Mouse (Mus musculus) gastrocnemius, adult 18-20 months (tissue): ENCODE measurements around the gene Egfl6. TPM values are rescaled to one million over a fixed set of nuclear protein-coding genes. Genes with fewer than 3 reads are reported as not detected.

Experiments used
- DNase-seq: peaks from one replicate; pipeline ENCODE4 v3.0.0; 2021; ENCODE audit warnings: low spot score
- long read RNA-seq, 2 experiments: library from polyadenylated mRNA; stranded (forward); transcript quantifications; one replicate each; pipeline ENCODE4 v2.0.0; 2021
- total RNA-seq, 2 experiments: library from RNA; stranded (reverse); gene quantifications; 2 replicates each; pipeline ENCODE4 v1.2.3; 2021

Egfl6 gene
- total RNA-seq = under 1 TPM; 0.11 to 0.38 TPM
- long read RNA-seq, experiment 1 = 0 reads
- long read RNA-seq, experiment 2 = 0 reads

- no peak for DNase-seq
Observed at GRCm38 (mm10) chrX:166584947-166585824, at the start of gene Egfl6. Gene Egfl6, minus strand, starts transcription at chrX:166585720.

GRCm38 (mm10) chrX:166626866-166627570 is 41.5 kb upstream of the Egfl6 start:
- DNase-seq = peak; percentile 1

- no peak for DNase-seq
Observed at GRCm38 (mm10) chrX:166626174-166626573, 40.7 kb upstream of the Egfl6 start.

- no peak for DNase-seq
Observed at GRCm38 (mm10) chrX:166623176-166623575, 37.7 kb upstream of the Egfl6 start.

DNA sequence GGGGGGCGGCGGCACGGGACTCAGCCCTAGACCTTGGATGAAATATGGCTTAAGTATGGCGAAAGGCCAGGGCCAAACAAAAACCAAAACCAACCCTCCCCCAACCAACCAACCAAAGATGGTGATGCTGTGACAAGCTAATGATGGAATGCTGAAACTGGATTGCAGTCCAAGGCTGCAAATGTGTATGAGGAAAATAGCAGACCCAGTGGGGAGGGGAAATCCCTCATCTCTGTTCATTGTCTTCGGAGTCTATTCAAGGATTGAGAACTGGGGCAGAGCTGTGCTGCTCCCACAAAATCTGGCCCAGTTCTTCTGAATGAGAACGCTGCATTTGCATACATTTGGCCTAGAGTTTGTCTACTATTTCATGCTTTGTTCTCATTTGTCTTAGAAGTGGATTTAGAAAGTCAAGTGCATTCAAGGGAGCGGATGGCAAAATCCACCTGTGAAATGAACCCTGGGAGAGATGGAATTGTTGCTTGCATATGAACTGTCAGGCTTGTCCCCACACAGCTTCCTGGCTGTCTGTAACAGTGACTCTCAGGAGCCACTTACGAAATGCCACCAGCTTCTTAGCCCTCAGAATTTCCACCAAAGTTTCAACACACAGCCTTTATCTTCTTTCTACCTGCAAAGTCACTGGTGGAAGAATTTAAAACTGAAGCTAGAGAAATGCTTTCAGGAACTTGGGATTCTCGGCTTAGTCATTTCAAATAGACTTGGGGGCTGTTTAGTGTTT is 36.2 kb upstream of the Egfl6 start:
- no peak for DNase-seq

GRCm38 (mm10) chrX:166620900-166621299 is 35.4 kb upstream of the Egfl6 start:
- no peak for DNase-seq

DNA sequence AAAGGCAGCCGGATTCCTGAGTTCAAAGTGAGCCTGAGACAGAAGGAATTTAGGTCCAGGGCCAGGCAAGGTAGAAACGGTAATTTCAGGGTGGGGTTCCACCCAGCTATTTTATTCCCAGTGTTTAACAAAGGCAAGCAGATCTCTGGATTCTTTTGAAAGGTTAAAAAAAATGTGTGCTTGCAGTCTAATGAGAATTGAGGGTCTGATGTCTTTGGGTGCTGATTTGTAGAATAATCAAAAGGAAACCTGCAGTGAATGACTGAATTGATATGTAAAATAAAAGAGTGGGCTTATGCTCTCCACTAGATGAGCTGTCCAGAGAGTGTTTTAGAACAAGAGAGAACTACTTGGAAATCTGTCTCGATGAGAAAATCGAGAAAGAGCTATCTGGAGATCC is 33.6 kb upstream of the Egfl6 start:
- no peak for DNase-seq

GRCm38 (mm10) chrX:166615191-166615590 is 29.7 kb upstream of the Egfl6 start:
- no peak for DNase-seq

DNA sequence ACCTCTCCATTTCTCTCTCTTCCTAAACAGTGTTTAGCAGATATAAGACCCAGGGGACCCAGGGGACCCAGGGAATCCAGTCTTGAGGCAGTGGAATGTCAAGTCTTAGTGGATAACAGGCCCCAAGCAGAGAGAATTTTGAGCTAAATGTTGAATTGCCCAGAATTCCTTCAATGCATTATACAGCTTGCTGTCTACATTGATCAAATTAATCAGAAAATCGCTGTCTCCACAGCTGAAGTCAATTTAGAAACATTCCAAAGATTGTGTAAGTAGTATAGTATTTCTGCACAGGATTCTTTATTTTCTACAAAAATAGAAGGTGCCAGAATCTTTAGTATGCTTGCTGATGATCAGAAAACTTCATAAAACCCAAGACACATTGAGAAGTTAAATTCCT is 9.4 kb downstream of the Egfl6 start:
- DNase-seq = no peak

DNA sequence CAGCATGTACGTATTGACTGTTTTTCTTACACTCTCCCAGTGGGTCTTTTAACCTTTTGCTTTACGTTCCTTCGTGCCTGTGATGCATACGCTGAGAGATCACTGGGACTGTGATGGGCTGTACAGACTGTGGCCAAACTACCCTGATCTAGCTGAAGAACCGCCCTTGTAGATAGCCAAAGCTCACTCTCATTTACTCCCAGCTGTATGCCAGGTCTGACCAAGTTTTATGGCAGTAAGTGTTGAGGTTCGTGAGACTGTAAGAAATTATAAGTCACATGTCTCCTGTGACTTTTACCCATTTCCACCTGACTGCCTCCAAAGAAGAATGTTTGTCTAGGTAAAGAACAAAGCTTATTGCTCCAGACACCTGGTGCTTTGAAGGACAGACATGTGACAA is 19.5 kb downstream of the Egfl6 start:
- DNase-seq = no peak

GRCm38 (mm10) chrX:166565401-166565800 is 20.1 kb downstream of the Egfl6 start:
- DNase-seq = no peak

- DNase-seq = no peak
Observed at GRCm38 (mm10) chrX:166564900-166565299, 20.6 kb downstream of the Egfl6 start.

DNA sequence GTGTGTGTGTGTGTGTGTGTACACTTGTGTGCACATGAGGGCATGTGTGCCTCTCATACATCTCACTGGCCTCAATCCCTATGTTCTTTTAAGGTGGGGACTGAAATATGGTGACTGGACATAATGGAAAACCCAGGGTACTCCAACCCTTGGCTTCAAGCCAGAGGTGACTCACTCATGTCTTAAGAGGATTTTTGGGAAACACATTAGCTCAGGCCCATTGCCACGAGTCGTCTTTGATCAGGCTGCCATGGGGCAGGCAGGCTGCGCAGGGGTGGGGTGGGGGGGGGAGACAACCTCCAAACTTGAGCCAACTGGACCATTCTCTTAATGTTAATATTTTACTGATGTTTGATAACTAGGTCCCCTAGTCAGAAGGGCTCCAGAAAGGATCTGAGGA is 26.2 kb downstream of the Egfl6 start:
- DNase-seq = peak; percentile 2

DNA sequence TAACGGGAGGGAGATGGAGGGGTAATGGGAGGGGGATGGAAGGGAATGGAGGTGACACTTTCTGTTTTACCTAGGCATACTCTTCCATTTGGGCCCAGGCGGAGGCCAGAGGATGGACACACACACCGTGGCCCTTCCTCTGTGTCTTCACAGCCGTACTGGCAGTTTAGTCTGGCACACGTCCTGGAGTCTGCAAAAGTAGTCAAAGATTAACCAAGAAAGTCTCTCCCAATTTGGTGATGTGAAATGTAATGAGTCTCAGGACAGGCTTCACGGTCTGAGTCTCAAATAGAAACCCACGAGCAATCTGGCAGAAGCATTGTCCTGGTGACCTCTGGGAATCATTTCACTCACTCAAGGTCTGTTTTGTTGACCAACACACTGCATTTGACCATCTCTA is 33.2 kb downstream of the Egfl6 start:
- no peak for DNase-seq

GRCm38 (mm10) chrX:166546495-166546894 is 39.0 kb downstream of the Egfl6 start:
- no peak for DNase-seq

DNA sequence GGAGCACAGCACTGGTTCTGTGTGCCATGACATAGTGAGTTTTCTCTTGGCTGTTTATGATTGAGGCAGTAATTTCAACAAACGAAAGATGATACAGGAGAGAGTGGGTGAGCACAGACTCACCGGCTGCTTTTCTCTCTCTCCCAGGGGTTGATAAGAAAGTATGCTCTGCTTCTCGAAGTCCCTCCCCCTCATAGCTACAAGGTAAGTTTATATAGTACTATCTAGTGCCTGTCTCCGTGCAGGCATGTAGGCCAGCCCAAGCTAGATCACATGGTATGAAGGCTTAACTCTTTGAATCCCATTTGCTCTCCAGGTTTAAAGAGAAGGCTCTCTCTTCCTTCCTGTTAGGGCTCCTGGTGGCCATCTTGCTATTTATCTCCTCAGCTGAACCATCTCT is 50.4 kb downstream of the Egfl6 start:
- no peak for DNase-seq

DNA sequence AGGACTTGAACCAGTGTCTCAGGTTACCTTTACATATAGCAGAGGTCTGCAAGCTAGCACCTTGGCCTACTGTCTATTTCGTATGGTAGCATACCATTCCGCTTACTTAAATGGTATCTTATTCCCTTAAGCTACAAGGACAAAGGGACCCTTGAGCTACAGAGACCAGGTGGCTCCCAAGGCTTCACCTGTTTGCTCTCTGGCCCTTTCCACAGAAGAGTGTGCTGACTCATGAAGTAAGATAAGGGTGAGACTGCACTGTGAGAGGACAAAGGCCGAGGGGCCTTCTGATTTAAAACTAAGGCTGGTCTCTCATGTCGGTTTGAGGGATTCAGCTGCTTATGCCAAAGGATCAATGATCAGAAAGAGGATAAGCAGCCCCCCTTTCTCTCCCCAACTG is 52.1 kb downstream of the Egfl6 start:
- DNase-seq = no peak

- DNase-seq = no peak
Observed at GRCm38 (mm10) chrX:166531671-166532070, 53.8 kb downstream of the Egfl6 start.

DNA sequence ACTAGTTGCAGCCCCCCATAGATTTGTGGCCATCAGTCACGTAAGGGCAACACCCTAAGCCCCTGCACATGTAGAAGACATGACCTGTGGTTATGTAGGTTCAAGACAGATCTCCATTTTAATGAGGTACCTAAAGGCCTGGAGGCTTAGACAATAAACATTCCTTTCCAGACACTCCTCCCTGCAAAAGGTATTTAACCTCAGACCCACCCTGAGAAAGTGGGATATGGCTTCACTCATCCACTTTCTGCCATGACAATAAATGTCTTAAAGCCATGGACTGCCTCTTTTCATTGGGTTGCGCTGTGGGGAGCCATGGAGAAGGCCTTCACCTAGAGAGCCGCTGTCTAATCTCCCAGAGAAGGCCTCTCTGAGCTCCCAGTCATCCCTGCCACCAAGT is 57.4 kb downstream of the Egfl6 start:
- DNase-seq = no peak

DNA sequence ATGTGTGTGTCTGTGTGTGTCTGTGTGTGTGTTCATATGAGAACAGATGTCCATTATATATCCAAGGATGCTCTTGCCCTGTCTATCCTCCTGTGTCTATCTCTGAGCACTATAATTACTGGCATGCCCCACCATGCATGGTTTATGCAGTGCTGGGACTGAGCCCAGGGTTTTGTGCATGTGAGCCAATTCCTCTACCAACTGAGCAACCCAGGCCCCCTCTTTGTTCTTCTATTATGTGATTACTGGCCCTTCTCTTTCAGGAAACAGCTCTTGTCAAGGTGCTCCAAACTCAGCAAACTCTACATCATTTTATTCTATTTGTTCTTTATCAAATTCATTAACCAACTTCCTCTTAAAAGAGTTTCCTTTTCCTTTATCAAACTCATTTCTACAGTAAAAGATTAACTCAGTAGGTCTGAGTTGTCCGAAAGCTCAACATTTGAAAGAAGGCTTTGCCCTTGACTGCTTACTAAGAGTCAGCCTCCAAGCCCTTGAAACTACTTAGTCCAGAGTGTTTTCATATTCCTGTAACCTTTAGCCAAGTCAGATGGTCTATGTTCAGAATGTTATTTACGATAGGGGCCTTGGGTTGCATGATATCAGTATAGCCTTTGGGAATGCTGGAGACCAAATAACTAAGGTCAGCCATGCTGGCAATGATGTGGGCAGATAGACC is 59.7 kb downstream of the Egfl6 start:
- DNase-seq = no peak

- no peak for DNase-seq
Observed at GRCm38 (mm10) chrX:166520782-166521181, 64.7 kb downstream of the Egfl6 start.
